Mouse (Mus musculus): ENCODE measurements at regions not wholly inside any gene's neighbourhood (a gene's known extent, or its start where the extent isn't known, plus 50 kb on each side); places are given as distances from the start of the nearest gene placed in this dataset.

- DNase-seq (ENCODE audit: extremely low read depth), result peak; percentile 47
- H3K27ac ChIP-seq (ENCODE audit: insufficient read depth, low read depth), result no peak overlapping the region
- H3K4me2 ChIP-seq (ENCODE audit: insufficient read depth, low read depth, poor library complexity, severe bottlenecking), result no peak overlapping the region
- TF ChIP-seq RAD21 (IDR thresholded peaks at IDR 0.05; ENCODE audit: low read depth, low read length) (no peak), BHLHE40 (IDR thresholded peaks at IDR 0.05; ENCODE audit: low read depth, low read length) (peak; percentile 45; the same call in 1 of the 2 replicates)
- H3K4me1 ChIP-seq (ENCODE audit: control insufficient read depth in 1 of 2, insufficient read depth in 2 of 2), result peaks cover 0 to 11% of the 10 kb centered on the region in 2 experiments; a peak in 2 of 4 replicates
- H3K9ac ChIP-seq (ENCODE audit: insufficient read depth, low read depth), result no peak overlapping the region
- in situ Hi-C loops (cut with MboI; ENCODE audit: low pct_ligation_motif_present, low pct_unique_long_range_greater_than_20kb, low sequenced_read_pairs), result no loop called here
- H3K27me3 ChIP-seq (replicated peaks), result no peaks in the 10 kb centered on the region
- H3K79me2 ChIP-seq (replicated peaks; ENCODE audit: control insufficient read depth, extremely low read depth, insufficient read depth, poor library complexity, severe bottlenecking), result no peaks in the 10 kb centered on the region
- dilution Hi-C loops (cut with MboI; ENCODE audit: extremely low pct_ligation_motif_present, extremely low pct_unique_long_range_greater_than_20kb, low sequenced_read_pairs), result no loop called here
- H3K4me3 ChIP-seq (replicated peaks in 1 of 3; ENCODE audit: low read depth in 2 of 3, low read length in 2 of 3, poor library complexity in 1 of 3), result no peak overlapping the region
- H3K36me3 ChIP-seq (replicated peaks in 1 of 2; ENCODE audit: control insufficient read depth in 1 of 2, insufficient read depth in 1 of 2, low read length in 1 of 2), result no peaks in the 10 kb centered on the region
- no peaks in the 10 kb centered on the region for H3K9me3 ChIP-seq (replicated peaks; ENCODE audit: low read length)
Measured at GRCm38 (mm10) chr12:40898414-40899027, 125.4 kb upstream of the Immp2l start.

DNA sequence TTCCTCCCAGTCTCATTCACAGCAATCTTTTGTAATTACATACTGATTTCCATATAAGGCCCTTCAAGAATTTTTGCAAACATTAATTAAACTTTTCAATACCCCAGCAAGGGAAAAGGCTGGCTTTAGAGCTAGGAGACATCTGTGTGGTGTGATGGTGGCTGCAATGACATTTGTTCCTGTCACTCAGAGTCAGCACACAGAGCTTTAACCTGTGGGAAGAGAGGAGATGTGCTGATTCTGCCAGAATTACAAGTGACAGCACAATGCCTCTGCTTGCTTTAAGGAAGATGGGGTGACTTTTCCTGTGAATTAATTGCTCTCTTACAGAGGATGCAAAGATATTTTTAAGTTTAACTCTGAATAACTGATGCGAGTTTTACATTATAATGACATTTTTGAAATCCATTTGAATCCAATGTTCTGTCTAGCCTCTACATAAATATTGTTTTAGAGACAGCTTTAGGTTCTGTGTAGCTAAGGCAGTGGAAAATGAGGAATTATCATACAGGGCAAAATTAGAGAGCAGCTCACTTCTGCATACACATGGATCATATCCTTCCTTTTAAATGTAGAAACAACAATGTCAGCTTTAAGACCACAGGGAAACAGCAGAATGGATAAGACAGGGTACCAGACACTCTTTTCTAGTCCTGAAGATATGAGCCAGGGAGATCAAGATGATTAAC is 118.1 kb upstream of the Immp2l start:
- Histone ChIP-seq H3K36me3 (replicated peaks in 1 of 2; ENCODE audit: control insufficient read depth in 1 of 2, insufficient read depth in 1 of 2, low read length in 1 of 2) (no peaks in the 10 kb centered on the region), H3K9me3 (replicated peaks; ENCODE audit: low read length) (no peaks in the 10 kb centered on the region), H3K79me2 (replicated peaks; ENCODE audit: control insufficient read depth, extremely low read depth, insufficient read depth, poor library complexity, severe bottlenecking) (no peaks in the 10 kb centered on the region), H3K27ac (ENCODE audit: insufficient read depth, low read depth) (no peak overlapping the region), H3K9ac (ENCODE audit: insufficient read depth, low read depth) (no peak overlapping the region), H3K27me3 (replicated peaks) (no peaks in the 10 kb centered on the region), H3K4me1 (ENCODE audit: control insufficient read depth in 1 of 2, insufficient read depth in 2 of 2) (peaks cover 0 to 13% of the 10 kb centered on the region in 2 experiments; a peak in 2 of 4 replicates), H3K4me2 (ENCODE audit: insufficient read depth, low read depth, poor library complexity, severe bottlenecking) (no peak overlapping the region), H3K4me3 (replicated peaks in 1 of 3; ENCODE audit: low read depth in 2 of 3, low read length in 2 of 3, poor library complexity in 1 of 3) (no peak overlapping the region)
- in situ Hi-C loops (cut with MboI; ENCODE audit: low pct_ligation_motif_present, low pct_unique_long_range_greater_than_20kb, low sequenced_read_pairs) (no loop called here), dilution Hi-C loops (cut with MboI; ENCODE audit: extremely low pct_ligation_motif_present, extremely low pct_unique_long_range_greater_than_20kb, low sequenced_read_pairs) (no loop called here)
- TF ChIP-seq IRF4 (IDR thresholded peaks at IDR 0.05; ENCODE audit: low read depth, low read length) (no peak), ELF1 (IDR thresholded peaks at IDR 0.05; ENCODE audit: low read depth, low read length) (no peak), MAZ (IDR thresholded peaks at IDR 0.05; ENCODE audit: low read depth, low read length) (no peak), CHD1 (IDR thresholded peaks at IDR 0.05; ENCODE audit: low read depth, low read length) (no peak), JUN (IDR thresholded peaks at IDR 0.05; ENCODE audit: insufficient read depth, low read depth, low read length) (no peak), NELFE (IDR thresholded peaks at IDR 0.05; ENCODE audit: low read depth, low read length) (no peak), JUND (conservative IDR thresholded peaks at IDR 0.05; ENCODE audit: low read depth, low read length) (no peak), HCFC1 (IDR thresholded peaks at IDR 0.05; ENCODE audit: low read depth, low read length) (no peak), SMC3 (IDR thresholded peaks at IDR 0.05; ENCODE audit: low read depth, low read length) (no peak), SIN3A (IDR thresholded peaks at IDR 0.05; ENCODE audit: low read length) (no peak), CTCF (conservative IDR thresholded peaks at IDR 0.05 in 1 of 2, IDR thresholded peaks at IDR 0.05 in 1 of 2; ENCODE audit: low read depth in 2 of 2, low read length in 2 of 2) (no peak), ZMIZ1 (IDR thresholded peaks at IDR 0.05; ENCODE audit: low read depth, low read length) (no peak), MYC (IDR thresholded peaks at IDR 0.05; ENCODE audit: low read depth, low read length) (no peak), E2F4 (IDR thresholded peaks at IDR 0.05; ENCODE audit: insufficient replicate concordance, low read depth, low read length) (no peak), RAD21 (IDR thresholded peaks at IDR 0.05; ENCODE audit: low read depth, low read length) (no peak), GABPA (IDR thresholded peaks at IDR 0.05; ENCODE audit: insufficient replicate concordance, low read depth, low read length) (no peak), ZNF384 (IDR thresholded peaks at IDR 0.05; ENCODE audit: low read depth, low read length) (no peak)
- no peak for DNase-seq (ENCODE audit: extremely low read depth)
